Mouse (Mus musculus): ENCODE data around the gene Slc15a3. TPM values are rescaled to one million over a fixed set of nuclear protein-coding genes. Genes with fewer than 3 reads are reported as not detected.

Gene Slc15a3
- polyA plus RNA-seq (2015; fragmentation: Illumina TruSeq; extraction: RNeasy Lipid Tissue Mini Kit (QIAGEN cat#74804); ENCODE audit: insufficient read depth, low read depth, low replicate concordance) = 0.63 TPM

DNA sequence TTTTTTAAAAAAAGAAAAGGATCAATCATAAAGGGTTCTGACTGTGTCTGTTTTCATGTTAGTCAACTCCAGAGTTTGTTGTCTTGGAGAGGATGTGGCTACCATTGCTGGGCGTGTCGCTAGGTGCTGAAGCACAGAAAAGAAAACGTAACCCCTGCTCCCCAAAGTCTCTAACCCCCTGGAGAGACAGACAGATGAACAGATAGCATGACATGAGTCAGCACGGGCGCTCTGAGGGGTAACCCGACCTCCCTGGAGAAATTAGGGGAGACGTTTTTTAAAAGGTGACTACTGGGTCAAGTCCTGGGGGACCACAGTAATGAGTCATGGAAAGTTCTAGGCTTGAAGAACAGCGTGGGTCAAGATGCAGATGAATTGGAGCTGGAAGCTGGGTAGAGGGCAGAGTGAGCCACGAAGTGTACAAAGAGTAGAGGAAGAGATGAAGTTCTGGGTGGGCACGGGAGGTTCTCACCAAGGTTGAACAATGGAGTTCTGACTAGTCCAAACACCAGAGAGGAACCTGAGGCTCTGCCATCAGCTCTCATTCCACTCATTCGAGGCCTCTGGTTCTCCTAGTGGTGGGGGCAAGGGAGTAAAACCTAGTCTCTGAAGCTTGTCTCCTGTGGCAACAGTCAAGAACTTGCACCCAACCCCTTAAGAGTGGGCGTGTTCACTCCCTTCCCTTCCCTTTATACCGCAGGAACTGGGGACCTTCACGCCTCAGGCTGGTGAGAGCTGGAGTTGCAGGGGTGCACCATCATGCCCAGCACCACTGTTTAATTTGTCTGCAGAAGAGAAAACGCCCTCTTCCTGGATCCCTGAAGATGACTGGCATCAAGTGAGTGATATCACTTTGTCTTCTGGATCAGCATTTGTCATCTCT lies at the start of gene Slc15a3:
Slc15a3 (plus strand) TSS at position 718 of the 883 bp plus-strand sequence.

GRCm38 (mm10) chr19:10829436-10830175 lies 9.9 kb upstream of the Slc15a3 start, which contains the start of gene Cd6:
Cd6 (minus strand) TSS chr19:10830058.

DNA sequence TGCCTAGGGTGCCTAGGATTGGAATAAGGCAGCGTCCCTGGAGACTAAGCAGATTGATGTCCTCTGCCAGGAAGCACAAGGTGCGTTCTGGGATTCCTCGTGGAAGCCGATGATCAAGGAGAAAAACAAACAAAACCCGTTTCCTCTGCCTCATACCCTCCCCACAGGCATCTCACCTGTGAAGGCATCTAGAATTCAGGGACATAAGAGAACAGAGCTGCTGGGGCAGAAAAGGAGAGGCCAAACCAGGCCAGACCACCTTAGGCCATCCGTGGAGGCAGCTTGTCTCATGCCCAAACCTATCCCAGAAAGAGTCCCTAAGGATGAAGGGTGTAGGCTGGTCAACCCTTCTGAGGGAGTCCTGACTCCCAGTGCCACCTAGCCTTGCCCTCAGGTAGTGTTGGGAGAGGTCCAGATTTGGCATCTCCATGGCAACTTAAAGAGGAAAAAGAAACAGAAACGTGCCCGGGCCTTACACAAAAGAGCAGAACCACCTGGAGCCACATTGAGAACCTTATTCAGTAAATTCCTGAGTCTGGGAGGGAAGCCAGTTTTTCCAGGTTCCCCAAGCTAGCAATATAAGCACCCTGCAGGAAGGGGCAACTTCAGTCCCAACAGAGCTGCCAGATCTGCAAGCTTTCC lies 30.5 kb downstream of the Slc15a3 start, which contains the start of gene Tmem132a:
Tmem132a (minus strand) TSS at position 55 of the 642 bp plus-strand sequence.

DNA sequence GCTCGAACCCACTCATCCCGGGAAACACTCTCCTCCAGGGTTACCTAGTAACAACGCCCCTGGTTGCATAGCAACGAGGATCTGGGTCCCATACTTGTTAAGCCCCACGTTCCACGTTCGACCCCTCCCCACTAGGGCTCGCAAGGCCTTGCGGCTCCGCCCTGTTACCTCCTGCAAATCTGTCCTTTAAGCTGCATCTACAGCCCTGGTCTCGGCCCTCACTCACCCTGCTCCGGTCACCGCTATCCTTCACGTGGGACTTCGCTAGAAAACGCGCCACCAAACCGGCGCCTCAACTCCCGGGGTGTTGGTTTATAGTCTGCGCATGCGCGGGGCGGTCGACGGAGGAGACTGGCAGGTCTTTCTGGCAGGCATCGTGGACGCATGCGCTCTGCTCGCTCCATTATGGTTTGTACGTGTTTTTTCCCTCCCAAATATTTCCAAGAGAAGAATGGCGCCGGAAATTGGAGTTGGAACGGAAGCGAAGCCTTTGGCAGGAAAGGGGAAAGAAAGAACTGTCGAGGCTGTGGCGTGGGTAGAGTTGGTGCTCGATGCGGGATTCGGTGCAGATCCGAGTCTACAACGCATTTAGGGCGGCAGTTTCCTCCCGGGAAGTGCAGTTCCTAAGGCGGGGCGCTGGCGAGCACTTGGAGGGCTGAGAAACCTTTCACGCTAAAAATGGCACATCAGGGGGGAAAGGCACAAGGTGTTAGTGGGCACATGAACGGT lies 42.1 kb downstream of the Slc15a3 start, which contains the start of gene Tmem109:
Tmem109 (minus strand) TSS at position 576 of the 729 bp plus-strand sequence.

DNA sequence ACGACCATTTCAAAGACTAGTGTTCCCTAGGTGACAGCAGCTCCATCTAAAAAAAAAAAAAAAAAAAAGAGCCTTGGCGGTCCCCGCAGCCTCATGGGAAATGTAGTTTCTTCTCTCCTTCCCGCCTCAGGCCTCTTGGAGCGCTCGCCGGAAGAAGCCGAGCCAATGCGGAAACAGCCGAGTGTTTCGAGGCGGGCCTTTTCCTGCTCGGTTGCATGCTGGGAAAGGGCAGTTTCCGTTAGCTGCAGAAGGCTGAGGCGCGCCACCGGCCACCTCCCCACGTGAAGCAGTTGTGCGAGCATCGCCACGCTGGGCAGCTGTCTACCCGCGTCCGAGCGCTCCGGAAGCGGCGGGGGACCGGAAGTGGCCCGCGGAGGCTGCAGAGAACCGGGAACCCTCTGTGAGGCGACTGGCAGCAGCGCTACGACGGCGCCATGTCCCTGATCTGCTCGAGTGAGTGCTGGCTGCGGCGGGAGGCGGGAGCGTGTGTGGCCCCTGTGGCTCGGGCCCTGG lies 55.5 kb downstream of the Slc15a3 start, which contains the start of gene Prpf19:
Prpf19 (plus strand) TSS at position 216 of the 513 bp plus-strand sequence.

Other genes with a start within 250 kb of the Slc15a3 start
- gene Ddb1, start 234.4 kb upstream of the Slc15a3 start, polyA plus RNA-seq (2015; fragmentation: Illumina TruSeq; extraction: RNeasy Lipid Tissue Mini Kit (QIAGEN cat#74804); ENCODE audit: insufficient read depth, low read depth, low replicate concordance) = 37.8 TPM
- gene Tkfc, start 234.1 kb upstream of the Slc15a3 start, polyA plus RNA-seq (2015; fragmentation: Illumina TruSeq; extraction: RNeasy Lipid Tissue Mini Kit (QIAGEN cat#74804); ENCODE audit: insufficient read depth, low read depth, low replicate concordance) = 3.4 TPM
- not detected for gene Vwce, start 205.5 kb upstream of the Slc15a3 start, polyA plus RNA-seq (2015; fragmentation: Illumina TruSeq; extraction: RNeasy Lipid Tissue Mini Kit (QIAGEN cat#74804); ENCODE audit: insufficient read depth, low read depth, low replicate concordance)
- gene Pga5, start 161.7 kb upstream of the Slc15a3 start, polyA plus RNA-seq (2015; fragmentation: Illumina TruSeq; extraction: RNeasy Lipid Tissue Mini Kit (QIAGEN cat#74804); ENCODE audit: insufficient read depth, low read depth, low replicate concordance) = not detected
- gene Vps37c, start 151.0 kb upstream of the Slc15a3 start, polyA plus RNA-seq (2015; fragmentation: Illumina TruSeq; extraction: RNeasy Lipid Tissue Mini Kit (QIAGEN cat#74804); ENCODE audit: insufficient read depth, low read depth, low replicate concordance) = 9.0 TPM
- 0.52 TPM for gene Cd5, start 100.7 kb upstream of the Slc15a3 start, polyA plus RNA-seq (2015; fragmentation: Illumina TruSeq; extraction: RNeasy Lipid Tissue Mini Kit (QIAGEN cat#74804); ENCODE audit: insufficient read depth, low read depth, low replicate concordance)
- not detected for gene Cd6, start 9.7 kb upstream of the Slc15a3 start, polyA plus RNA-seq (2015; fragmentation: Illumina TruSeq; extraction: RNeasy Lipid Tissue Mini Kit (QIAGEN cat#74804); ENCODE audit: insufficient read depth, low read depth, low replicate concordance)
- 2.2 TPM for gene Tmem132a, start 30.2 kb downstream of the Slc15a3 start, polyA plus RNA-seq (2015; fragmentation: Illumina TruSeq; extraction: RNeasy Lipid Tissue Mini Kit (QIAGEN cat#74804); ENCODE audit: insufficient read depth, low read depth, low replicate concordance)
- gene Tmem109, start 42.3 kb downstream of the Slc15a3 start, polyA plus RNA-seq (2015; fragmentation: Illumina TruSeq; extraction: RNeasy Lipid Tissue Mini Kit (QIAGEN cat#74804); ENCODE audit: insufficient read depth, low read depth, low replicate concordance) = 27.1 TPM
- gene Prpf19, start 55.5 kb downstream of the Slc15a3 start, polyA plus RNA-seq (2015; fragmentation: Illumina TruSeq; extraction: RNeasy Lipid Tissue Mini Kit (QIAGEN cat#74804); ENCODE audit: insufficient read depth, low read depth, low replicate concordance) = 27.3 TPM
- not detected for gene Zp1, start 80.9 kb downstream of the Slc15a3 start, polyA plus RNA-seq (2015; fragmentation: Illumina TruSeq; extraction: RNeasy Lipid Tissue Mini Kit (QIAGEN cat#74804); ENCODE audit: insufficient read depth, low read depth, low replicate concordance)
- not detected for gene Ptgdr2, start 97.4 kb downstream of the Slc15a3 start, polyA plus RNA-seq (2015; fragmentation: Illumina TruSeq; extraction: RNeasy Lipid Tissue Mini Kit (QIAGEN cat#74804); ENCODE audit: insufficient read depth, low read depth, low replicate concordance)
- gene Ccdc86, start 109.5 kb downstream of the Slc15a3 start, polyA plus RNA-seq (2015; fragmentation: Illumina TruSeq; extraction: RNeasy Lipid Tissue Mini Kit (QIAGEN cat#74804); ENCODE audit: insufficient read depth, low read depth, low replicate concordance) = 1.2 TPM
- not detected for gene Ms4a10, start 134.9 kb downstream of the Slc15a3 start, polyA plus RNA-seq (2015; fragmentation: Illumina TruSeq; extraction: RNeasy Lipid Tissue Mini Kit (QIAGEN cat#74804); ENCODE audit: insufficient read depth, low read depth, low replicate concordance)
- not detected for gene Ms4a15, start 153.5 kb downstream of the Slc15a3 start, polyA plus RNA-seq (2015; fragmentation: Illumina TruSeq; extraction: RNeasy Lipid Tissue Mini Kit (QIAGEN cat#74804); ENCODE audit: insufficient read depth, low read depth, low replicate concordance)
- not detected for gene Ms4a18, start 178.3 kb downstream of the Slc15a3 start, polyA plus RNA-seq (2015; fragmentation: Illumina TruSeq; extraction: RNeasy Lipid Tissue Mini Kit (QIAGEN cat#74804); ENCODE audit: insufficient read depth, low read depth, low replicate concordance)
- not detected for gene Ms4a8a, start 241.4 kb downstream of the Slc15a3 start, polyA plus RNA-seq (2015; fragmentation: Illumina TruSeq; extraction: RNeasy Lipid Tissue Mini Kit (QIAGEN cat#74804); ENCODE audit: insufficient read depth, low read depth, low replicate concordance)

Data from pancreas, adult 10 weeks (tissue).